10 mouse cellular contexts compared by ENCODE assay signal in the genomic region with DNA sequence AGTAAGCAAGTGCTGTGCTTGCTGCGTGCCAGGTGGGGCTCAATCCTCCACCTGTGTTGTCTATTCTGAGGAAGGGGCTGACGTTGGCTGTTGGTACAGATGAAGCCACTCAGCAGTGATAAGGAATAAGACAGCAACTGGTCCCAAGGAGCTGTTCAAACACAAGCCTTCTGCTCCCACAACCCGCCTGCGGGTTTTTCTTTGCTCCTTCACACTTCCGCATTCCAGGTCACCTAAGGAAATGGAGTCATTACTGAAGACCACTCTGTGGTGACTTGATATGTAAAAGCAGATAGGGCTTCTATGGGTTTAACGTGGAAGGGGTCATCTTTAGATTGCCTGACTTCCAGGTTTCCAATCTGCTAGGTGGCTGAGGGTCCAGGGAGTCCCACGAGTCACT. TPM values are rescaled to one million over a fixed set of nuclear protein-coding genes. Genes with fewer than 3 reads are reported as not detected.
DNase-seq lines count a peak whose midpoint lies in the region; ATAC-seq and TF ChIP-seq lines count a peak whose summit lies in the region.
"Had no signal": no experiment of that assay in that cellular context is flagged by ENCODE, and none has a peak within 500 bp of the region (broad histone marks: within the 10 kb centered on the region; RNA-seq: fewer than 3 reads in every experiment).

No protein-coding gene starts in this region.

- peak overlapping the region; percentile 67 for H3K27ac ChIP-seq in forebrain, embryonic 10.5 days
- no peak overlapping the region for H3K27ac ChIP-seq in forebrain, postnatal 0 days (ENCODE audit: low read depth, low read length)
- peak overlapping the region; percentile 87 for H3K27ac ChIP-seq in layer of hippocampus, adult 2 months
- peak overlapping the region; percentile 19; the same call in 1 of the 2 replicates for H3K27ac ChIP-seq in hindbrain, embryonic 16.5 days (ENCODE audit: low read depth, low read length)
- H3K27ac ChIP-seq in neural tube, embryonic 13.5 days (replicated peaks): 0 out of 2 replicates have a peak overlapping the region, but pooled peaks have one; percentile 13

- peaks cover 80% of the 10 kb centered on the region for H3K4me1 ChIP-seq in forebrain, embryonic 10.5 days
- 0 out of 2 replicates have a peak, but pooled peaks cover 4% of the 10 kb centered on the region for H3K4me1 ChIP-seq in forebrain, postnatal 0 days (ENCODE audit: insufficient read depth)
- H3K4me1 ChIP-seq in hindbrain, embryonic 16.5 days (ENCODE audit: control insufficient read depth, insufficient read depth, low read depth, low read length): peaks cover 15% of the 10 kb centered on the region
- peaks cover 76% of the 10 kb centered on the region for H3K4me1 ChIP-seq in neural tube, embryonic 13.5 days (replicated peaks)

- peaks cover 24% of the 10 kb centered on the region for H3K27me3 ChIP-seq in forebrain, embryonic 10.5 days (ENCODE audit: poor library complexity, severe bottlenecking)
- no peaks in the 10 kb centered on the region for H3K27me3 ChIP-seq in forebrain, postnatal 0 days (ENCODE audit: insufficient read depth, low read length)
- 0 out of 2 replicates have a peak, but pooled peaks cover 2% of the 10 kb centered on the region for H3K27me3 ChIP-seq in hindbrain, embryonic 16.5 days (replicated peaks; ENCODE audit: control insufficient read depth, insufficient read depth, low read length)
- H3K27me3 ChIP-seq in neural tube, embryonic 13.5 days: no peaks in the 10 kb centered on the region
- H3K27me3 ChIP-seq: Patski had no signal

- H3K9ac ChIP-seq in forebrain, postnatal 0 days: no peak overlapping the region
- H3K9ac ChIP-seq in hindbrain, embryonic 16.5 days (ENCODE audit: low read depth, low read length): no peak overlapping the region
- no peak overlapping the region for H3K9ac ChIP-seq in neural tube, embryonic 13.5 days

- H3K9me3 ChIP-seq in forebrain, embryonic 10.5 days: no peaks in the 10 kb centered on the region
- H3K9me3 ChIP-seq in forebrain, postnatal 0 days (ENCODE audit: low read length): no peaks in the 10 kb centered on the region
- H3K9me3 ChIP-seq in hindbrain, embryonic 16.5 days (ENCODE audit: control insufficient read depth, low read length): peaks cover under 1% of the 10 kb centered on the region; the same call in 1 of the 2 replicates
- H3K9me3 ChIP-seq in neural tube, embryonic 13.5 days: no peaks in the 10 kb centered on the region

- H3K4me2 ChIP-seq in forebrain, postnatal 0 days (ENCODE audit: low read depth): no peak overlapping the region
- H3K4me2 ChIP-seq in hindbrain, embryonic 16.5 days (ENCODE audit: low read length): no peak overlapping the region
- H3K4me2 ChIP-seq in neural tube, embryonic 13.5 days: 0 out of 2 replicates have a peak overlapping the region, but pooled peaks have one; percentile 7

- H3K4me3 ChIP-seq in forebrain, embryonic 10.5 days: no peak overlapping the region
- no peak overlapping the region for H3K4me3 ChIP-seq in forebrain, postnatal 0 days (ENCODE audit: low read depth, low read length)
- H3K4me3 ChIP-seq in layer of hippocampus, adult 2 months: peak overlapping the region; percentile 47
- no peak overlapping the region for H3K4me3 ChIP-seq in hindbrain, embryonic 16.5 days (ENCODE audit: low read length)
- no peak overlapping the region for H3K4me3 ChIP-seq in neural tube, embryonic 13.5 days

- intact Hi-C loops in left cerebral cortex, postnatal 4 days (cut with DNase I): no loop called here

- DNase-seq in forebrain, embryonic 10.5 days (ENCODE audit: extremely low spot score, low spot score): no peak
- no peak for DNase-seq in forebrain, postnatal 0 days
- no peak for DNase-seq in layer of hippocampus, adult 2 months (ENCODE audit: low spot score in 2 of 2)
- DNase-seq in layer of hippocampus, postnatal 14 days (ENCODE audit: low spot score in 2 of 2): no peak
- no peak for DNase-seq in left cerebral cortex, postnatal 4 days
- no peak for DNase-seq in cerebellum, postnatal 14 days
- DNase-seq: thymus, adult 18-20 months had no signal

- WGBS in forebrain, embryonic 10.5 days: 77% methylated on average over 7 of the region's 7 CpGs
- WGBS in forebrain, postnatal 0 days: 65% methylated on average over 7 of the region's 7 CpGs
- WGBS in hindbrain, embryonic 16.5 days: 72% methylated on average over 7 of the region's 7 CpGs
- 74% methylated on average over 7 of the region's 7 CpGs for WGBS in neural tube, embryonic 13.5 days

- TF ChIP-seq CTCF in forebrain, postnatal 0 days (IDR thresholded peaks at IDR 0.05; ENCODE audit: low read depth): no peak
- no peak for TF ChIP-seq CTCF in layer of hippocampus, adult 2 months (conservative IDR thresholded peaks at IDR 0.05)

- ATAC-seq in forebrain, postnatal 0 days: no peak
- no peak for ATAC-seq in hindbrain, embryonic 16.5 days
- ATAC-seq in neural tube, embryonic 13.5 days (ENCODE audit: low read depth): no peak

- H3K36me3 ChIP-seq in forebrain, embryonic 10.5 days (replicated peaks): no peaks in the 10 kb centered on the region
- no peaks in the 10 kb centered on the region for H3K36me3 ChIP-seq in forebrain, postnatal 0 days (ENCODE audit: insufficient read depth)
- no peaks in the 10 kb centered on the region for H3K36me3 ChIP-seq in hindbrain, embryonic 16.5 days (ENCODE audit: control insufficient read depth, insufficient read depth, low read length)
- H3K36me3 ChIP-seq in neural tube, embryonic 13.5 days: no peaks in the 10 kb centered on the region

RNA-seq across cellular contexts. Expression of a gene that starts 11.5 kb away (rescaled TPM):
- 41.9 and 42.0 TPM in 2 replicates for polyA plus RNA-seq in forebrain, embryonic 10.5 days (2016; fragmentation: Nextera tagmentation; extraction: Ambion mirVana)
- 53.2 and 55.7 TPM in 2 replicates for total RNA-seq in forebrain, postnatal 0 days (2014; rRNA removed)
- 20.8 and 21.0 TPM in 2 replicates for polyA plus RNA-seq in forebrain, postnatal 0 days (2015; fragmentation: Nextera tagmentation; extraction: Ambion mirVana)
- total RNA-seq in layer of hippocampus, adult 2 months (2021): 100 to 1,000 TPM; 220 to 231 TPM
- total RNA-seq in layer of hippocampus, postnatal 14 days (2021): 100 to 1,000 TPM; 150 to 168 TPM
- polyA plus RNA-seq in hindbrain, embryonic 16.5 days (2015; fragmentation: Nextera tagmentation; extraction: Ambion mirVana): 20.6 and 23.7 TPM in 2 replicates
- 28.0 and 30.6 TPM in 2 replicates for polyA plus RNA-seq in neural tube, embryonic 13.5 days (2015; fragmentation: Nextera tagmentation; extraction: Ambion mirVana)
- total RNA-seq in left cerebral cortex, postnatal 4 days (2021): 10 to 100 TPM; 31.2 to 32.8 TPM

RNA-seq across cellular contexts. Expression of a gene that starts 34.5 kb away (rescaled TPM):
- 20.2 and 21.4 TPM in 2 replicates for polyA plus RNA-seq in forebrain, embryonic 10.5 days (2016; fragmentation: Nextera tagmentation; extraction: Ambion mirVana)
- 23.6 and 27.2 TPM in 2 replicates for total RNA-seq in forebrain, postnatal 0 days (2014; rRNA removed)
- 28.5 and 30.3 TPM in 2 replicates for polyA plus RNA-seq in forebrain, postnatal 0 days (2015; fragmentation: Nextera tagmentation; extraction: Ambion mirVana)
- total RNA-seq in layer of hippocampus, adult 2 months (2021): 10 to 100 TPM; 11.8 to 12.1 TPM
- total RNA-seq in layer of hippocampus, postnatal 14 days (2021): 10 to 100 TPM; 16.6 to 18.2 TPM
- polyA plus RNA-seq in hindbrain, embryonic 16.5 days (2015; fragmentation: Nextera tagmentation; extraction: Ambion mirVana): 43.1 and 49.5 TPM in 2 replicates
- 32.1 and 32.6 TPM in 2 replicates for polyA plus RNA-seq in neural tube, embryonic 13.5 days (2015; fragmentation: Nextera tagmentation; extraction: Ambion mirVana)
- total RNA-seq in left cerebral cortex, postnatal 4 days (2021): 10 to 100 TPM; 11.2 to 12.9 TPM

RNA-seq across cellular contexts. Expression of a gene that starts 47.8 kb away (rescaled TPM):
- polyA plus RNA-seq in forebrain, embryonic 10.5 days (2016; fragmentation: Nextera tagmentation; extraction: Ambion mirVana): 0.55 and 1.3 TPM in 2 replicates
- total RNA-seq in forebrain, postnatal 0 days (2014; rRNA removed): 0.19 TPM in 1 of 2 replicates, not detected in the other
- polyA plus RNA-seq in forebrain, postnatal 0 days (2015; fragmentation: Nextera tagmentation; extraction: Ambion mirVana): 0.39 and 0.48 TPM in 2 replicates
- 1 to 10 TPM; 2.9 to 3.2 TPM for total RNA-seq in layer of hippocampus, adult 2 months (2021)
- 1 to 10 TPM; 3.6 to 4.9 TPM for total RNA-seq in layer of hippocampus, postnatal 14 days (2021)
- 1.1 and 19.6 TPM in 2 replicates for polyA plus RNA-seq in hindbrain, embryonic 16.5 days (2015; fragmentation: Nextera tagmentation; extraction: Ambion mirVana)
- 15.0 and 31.7 TPM in 2 replicates for polyA plus RNA-seq in neural tube, embryonic 13.5 days (2015; fragmentation: Nextera tagmentation; extraction: Ambion mirVana)
- not detected for total RNA-seq in left cerebral cortex, postnatal 4 days (2021)
